Mouse (Mus musculus) olfactory bulb, adult 2 months (tissue): Measurements from ENCODE around the gene 1700014D04Rik. TPM values are rescaled to one million over a fixed set of nuclear protein-coding genes. Genes with fewer than 3 reads are reported as not detected.

Source experiments
- H3K27ac ChIP-seq: fragments of 200-500 bp; 2 replicates; pipeline ENCODE4 v1.5.1; 2012; ENCODE audit warnings: low read depth, low read length; ENCODE audit not compliant: insufficient read depth
- H3K4me1 ChIP-seq: fragments of 200-500 bp; 2 replicates; pipeline ENCODE4 v1.6.1; 2012; ENCODE audit warnings: low read length; ENCODE audit not compliant: control insufficient read depth, insufficient read depth
- H3K4me3 ChIP-seq: fragments of 200-500 bp; 2 replicates; pipeline ENCODE4 v1.5.1; 2012; ENCODE audit warnings: mild to moderate bottlenecking, low read depth, low read length, moderate library complexity; ENCODE audit not compliant: insufficient read depth
- CTCF ChIP-seq: fragments of 200-500 bp; IDR thresholded peaks from 2 replicates; pipeline ENCODE4 v1.5.1; 2012; ENCODE audit warnings: low read depth, mild to moderate bottlenecking, low read length, moderate library complexity; ENCODE audit not compliant: insufficient read depth
- POLR2A ChIP-seq: fragments of 200-500 bp; IDR thresholded peaks from 2 replicates; pipeline ENCODE4 v1.6.1; 2012; ENCODE audit warnings: mild to moderate bottlenecking, low read depth, low read length, moderate library complexity; ENCODE audit not compliant: insufficient read depth
- WGBS: fragments of 180-500 bp; shearing (Covaris S2); methylation state at CpG from one replicate; pipeline ENCODE4 v1.1.7; 2018; 5-methylcytosine and 5-hydroxymethylcytosine counted together
- polyA plus RNA-seq: library from polyadenylated mRNA; stranded (reverse); fragments of >200 nt; gene quantifications from 2 replicates; pipeline ENCODE4 v1.2.4, GENCODE M21; 2012; ENCODE audit warnings: low replicate concordance; ENCODE audit not compliant: missing spikeins, insufficient read depth, insufficient read length

The 1700014D04Rik gene
- polyA plus RNA-seq, 1 experiment, result not detected

- no peak for TF ChIP-seq CTCF
- peak; percentile 41; the same call in 1 of the 2 replicates for TF ChIP-seq POLR2A
- WGBS, result under 1% methylated on average over 28 of the region's 28 CpGs
- Histone ChIP-seq H3K4me1 (peaks cover 18% of the 10 kb centered on the region), H3K4me3 (peak overlapping the region; percentile 62), H3K27ac (peak overlapping the region; percentile 94)
These were observed 23.6 kb upstream of the 1700014D04Rik start for GRCm38 (mm10) chr13:59770164-59770562.

GRCm38 (mm10) chr13:59769296-59770163, 23.0 kb upstream of the 1700014D04Rik start, which contains the start of gene Isca1:
TSS of gene Isca1 (minus strand) at chr13:59769810.
- H3K4me1 ChIP-seq, result peaks cover 18% of the 10 kb centered on the region
- H3K27ac ChIP-seq, result peak within 1 kb of the TSS; percentile 94
- peak within 1 kb of the TSS; percentile 62 for H3K4me3 ChIP-seq
- under 1% methylated on average over 91 of the region's 91 CpGs for WGBS
- TF ChIP-seq POLR2A (peak; percentile 72), CTCF (no peak)

DNA sequence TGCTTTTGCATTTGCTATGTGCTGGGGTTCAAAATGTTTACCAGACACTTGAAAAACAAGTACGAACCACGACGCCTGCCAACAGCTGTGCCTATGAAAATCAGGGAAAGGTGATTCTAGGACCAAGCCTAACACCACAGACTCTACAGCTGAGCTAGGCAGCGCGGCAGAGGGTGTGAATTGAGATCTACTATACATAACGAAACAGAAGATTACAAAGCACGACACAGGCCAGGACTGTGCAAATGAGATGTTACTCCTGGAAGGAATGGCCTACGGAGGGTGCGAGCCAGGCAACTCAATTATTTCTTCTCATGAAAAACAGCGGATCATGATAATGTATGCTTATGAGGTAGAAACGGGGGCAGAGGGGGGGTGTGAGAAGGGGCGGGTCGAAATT, 22.0 kb upstream of the 1700014D04Rik start:
- no peak for TF ChIP-seq CTCF
- no peak for TF ChIP-seq POLR2A
- 17% methylated on average over 13 of the region's 13 CpGs for WGBS
- peaks cover 18% of the 10 kb centered on the region for H3K4me1 ChIP-seq
- H3K27ac ChIP-seq, result no peak overlapping the region
- H3K4me3 ChIP-seq, result peak overlapping the region; percentile 30

- H3K27ac ChIP-seq, result no peak overlapping the region
- no peak overlapping the region for H3K4me3 ChIP-seq
- 72% methylated on average over 11 of the region's 11 CpGs for WGBS
- peaks cover 18% of the 10 kb centered on the region for H3K4me1 ChIP-seq
- no peak for TF ChIP-seq CTCF
- no peak for TF ChIP-seq POLR2A
These were observed 20.4 kb upstream of the 1700014D04Rik start for GRCm38 (mm10) chr13:59766786-59767515.

DNA sequence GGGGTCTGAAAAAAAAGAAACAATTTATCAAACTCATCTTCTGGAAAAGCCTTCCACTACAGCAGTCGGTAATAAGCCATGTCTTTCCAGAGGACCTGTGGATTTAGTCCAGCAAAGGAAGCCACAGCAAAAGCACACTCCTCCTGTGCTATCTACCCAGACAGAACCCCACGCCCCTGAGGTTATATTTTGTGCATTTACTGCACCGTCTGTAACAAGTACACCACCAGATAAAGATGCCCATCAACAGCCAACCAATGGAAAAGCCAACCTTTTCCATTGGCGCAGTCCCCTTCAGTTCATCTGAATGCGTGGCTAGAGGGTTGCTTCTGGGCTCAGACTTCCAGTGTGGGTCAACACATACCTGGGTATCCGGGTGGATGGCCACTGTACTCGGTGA, 16.2 kb upstream of the 1700014D04Rik start:
- Histone ChIP-seq H3K4me3 (no peak overlapping the region), H3K27ac (no peak overlapping the region), H3K4me1 (peaks cover 16% of the 10 kb centered on the region)
- no peak for TF ChIP-seq CTCF
- TF ChIP-seq POLR2A, result no peak
- 91% methylated on average over 7 of the region's 7 CpGs for WGBS

DNA sequence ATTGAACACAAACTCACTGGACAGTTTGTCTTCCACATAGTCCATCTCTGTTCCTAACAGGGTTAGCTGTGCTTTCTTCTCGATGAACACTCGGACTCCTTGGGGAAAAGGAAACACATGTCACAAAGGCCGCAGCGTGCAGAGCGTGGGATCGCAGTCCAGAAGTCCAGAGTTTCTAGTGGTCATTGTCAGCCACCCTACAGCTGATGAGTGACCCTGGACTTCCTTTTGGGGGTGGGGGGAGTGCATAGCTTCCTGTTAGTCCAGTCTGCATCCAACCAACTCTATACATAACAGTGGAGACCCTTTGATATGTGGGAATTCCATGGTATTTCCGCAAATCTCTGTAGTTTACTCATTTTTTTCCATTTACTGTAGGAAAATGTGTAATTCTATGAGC, 10.4 kb upstream of the 1700014D04Rik start:
- Histone ChIP-seq H3K27ac (no peak overlapping the region), H3K4me3 (no peak overlapping the region), H3K4me1 (peaks cover 7% of the 10 kb centered on the region)
- 94% methylated on average over 7 of the region's 7 CpGs for WGBS
- TF ChIP-seq POLR2A (no peak), CTCF (no peak)

GRCm38 (mm10) chr13:59750310-59750709, 3.8 kb upstream of the 1700014D04Rik start:
- peaks cover 17% of the 10 kb centered on the region for H3K4me1 ChIP-seq
- WGBS, result 91% methylated on average over 12 of the region's 12 CpGs
- H3K4me3 ChIP-seq, result no peak overlapping the region
- TF ChIP-seq CTCF, result no peak
- TF ChIP-seq POLR2A, result no peak
- no peak overlapping the region for H3K27ac ChIP-seq

GRCm38 (mm10) chr13:59746164-59746563, 388 bp downstream of the 1700014D04Rik start:
- TF ChIP-seq CTCF, result no peak
- TF ChIP-seq POLR2A, result no peak
- H3K4me3 ChIP-seq, result no peak overlapping the region
- 84% methylated on average over 6 of the region's 6 CpGs for WGBS
- peaks cover 17% of the 10 kb centered on the region for H3K4me1 ChIP-seq
- H3K27ac ChIP-seq, result no peak overlapping the region

DNA sequence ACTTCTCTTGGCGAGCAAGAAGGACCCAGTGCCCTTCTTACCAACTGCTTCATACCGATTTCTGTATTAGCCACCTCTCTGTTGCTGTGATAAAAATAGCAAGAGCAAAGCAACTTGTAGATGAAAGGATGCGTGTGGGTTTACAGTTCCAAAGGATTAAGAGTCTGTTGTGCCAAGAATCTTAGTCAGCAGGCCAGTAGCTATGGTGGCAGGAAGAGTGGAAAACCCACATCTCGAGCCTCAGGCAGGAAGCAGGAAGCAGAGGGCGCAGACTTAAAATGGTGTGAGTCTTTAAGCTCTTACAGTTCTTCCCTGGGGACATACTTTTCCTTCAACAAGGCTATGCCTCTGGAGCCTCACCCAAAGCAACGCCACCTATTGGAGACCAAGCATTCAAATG, 1.1 kb downstream of the 1700014D04Rik start:
- Histone ChIP-seq H3K4me3 (no peak overlapping the region), H3K27ac (no peak overlapping the region), H3K4me1 (peaks cover 17% of the 10 kb centered on the region)
- TF ChIP-seq CTCF (no peak), POLR2A (no peak)
- WGBS, result 65% methylated on average over 6 of the region's 6 CpGs
